Mouse (Mus musculus) megakaryocyte, embryonic 14.5 days (primary cell): ENCODE data around the gene Klhdc8a. TPM values are rescaled to one million over a fixed set of nuclear protein-coding genes. Genes with fewer than 3 reads are reported as not detected.

Source experiments
- H3K27me3 ChIP-seq: replicated peaks from 2 replicates; pipeline ENCODE3; 2012; ENCODE audit warnings: inconsistent platforms
- H3K36me3 ChIP-seq: replicated peaks from 2 replicates; pipeline ENCODE3; 2012; ENCODE audit warnings: low read length, inconsistent platforms, mixed read lengths
- H3K4me1 ChIP-seq: 2 replicates; pipeline ENCODE4 v1.6.1; 2012; ENCODE audit warnings: inconsistent platforms
- H3K4me3 ChIP-seq: replicated peaks from 2 replicates; pipeline ENCODE3; 2012; ENCODE audit warnings: moderate library complexity, mild to moderate bottlenecking, inconsistent platforms
- H3K9me3 ChIP-seq: 2 replicates; pipeline ENCODE4 v1.6.1; 2012; ENCODE audit warnings: inconsistent platforms
- FLI1 ChIP-seq: IDR thresholded peaks from 2 replicates; pipeline ENCODE4 v1.6.1; 2012; ENCODE audit warnings: low read length, inconsistent platforms, mixed read lengths
- GATA1 ChIP-seq: IDR thresholded peaks from 3 replicates; pipeline ENCODE4 v1.6.1; 2012; ENCODE audit warnings: mixed read lengths, low read length, inconsistent platforms, borderline replicate concordance
- polyA plus RNA-seq: library from polyadenylated mRNA; stranded (reverse); fragments of >175 nt; gene quantifications from 2 replicates; pipeline ENCODE4 v1.2.3, GENCODE M21; 2012; ENCODE audit warnings: low replicate concordance; ENCODE audit not compliant: insufficient read depth

Gene Klhdc8a
- polyA plus RNA-seq, 1 experiment = not detected

- TF ChIP-seq GATA1 (no peak), FLI1 (no peak)
- H3K27me3 ChIP-seq = peaks cover 99% of the 10 kb centered on the region
These were observed 2.8 kb downstream of the Klhdc8a start for GRCm38 (mm10) chr1:132301242-132301641.

GRCm38 (mm10) chr1:132302341-132302866, 4.0 kb downstream of the Klhdc8a start:
- peaks cover 98% of the 10 kb centered on the region for H3K27me3 ChIP-seq
- H3K4me1 ChIP-seq = peaks cover 24% of the 10 kb centered on the region
- TF ChIP-seq FLI1 = no peak
- no peak for TF ChIP-seq GATA1
- no peaks in the 10 kb centered on the region for H3K36me3 ChIP-seq
- no peaks in the 10 kb centered on the region for H3K9me3 ChIP-seq
- peak overlapping the region; percentile 44 for H3K4me3 ChIP-seq

More at GRCm38 (mm10) chr1:132301242-132301641, 2.8 kb downstream of the Klhdc8a start:
- no peaks in the 10 kb centered on the region for H3K36me3 ChIP-seq
- peaks cover 24% of the 10 kb centered on the region for H3K4me1 ChIP-seq
- H3K9me3 ChIP-seq = no peaks in the 10 kb centered on the region
- H3K4me3 ChIP-seq = no peak overlapping the region

- H3K27me3 ChIP-seq = peaks cover 98% of the 10 kb centered on the region
- H3K36me3 ChIP-seq = no peaks in the 10 kb centered on the region
- H3K9me3 ChIP-seq = no peaks in the 10 kb centered on the region
- H3K4me3 ChIP-seq = no peak overlapping the region
- TF ChIP-seq FLI1 = no peak
- TF ChIP-seq GATA1 = no peak
- H3K4me1 ChIP-seq = peaks cover 9% of the 10 kb centered on the region
These were observed 6.3 kb downstream of the Klhdc8a start for GRCm38 (mm10) chr1:132304618-132305214.

- Histone ChIP-seq H3K9me3 (no peaks in the 10 kb centered on the region), H3K4me1 (peaks cover 15% of the 10 kb centered on the region), H3K36me3 (no peaks in the 10 kb centered on the region), H3K27me3 (peaks cover 93% of the 10 kb centered on the region), H3K4me3 (no peak overlapping the region)
- TF ChIP-seq GATA1 = no peak
- TF ChIP-seq FLI1 = no peak
These were observed 7.7 kb downstream of the Klhdc8a start for GRCm38 (mm10) chr1:132306160-132306559.

GRCm38 (mm10) chr1:132306808-132307207, 8.4 kb downstream of the Klhdc8a start:
- TF ChIP-seq FLI1 = no peak
- TF ChIP-seq GATA1 = no peak
- Histone ChIP-seq H3K36me3 (no peaks in the 10 kb centered on the region), H3K4me1 (peaks cover 17% of the 10 kb centered on the region), H3K4me3 (no peak overlapping the region), H3K9me3 (no peaks in the 10 kb centered on the region), H3K27me3 (peaks cover 93% of the 10 kb centered on the region)

- Histone ChIP-seq H3K4me1 (peaks cover 28% of the 10 kb centered on the region), H3K36me3 (no peaks in the 10 kb centered on the region), H3K9me3 (no peaks in the 10 kb centered on the region), H3K27me3 (peaks cover 91% of the 10 kb centered on the region), H3K4me3 (no peak overlapping the region)
- TF ChIP-seq GATA1 = no peak
- TF ChIP-seq FLI1 = no peak
These were observed 9.5 kb downstream of the Klhdc8a start for GRCm38 (mm10) chr1:132307962-132308361.

GRCm38 (mm10) chr1:132308674-132309073, 10.2 kb downstream of the Klhdc8a start:
- H3K36me3 ChIP-seq = no peaks in the 10 kb centered on the region
- no peak for TF ChIP-seq GATA1
- no peak for TF ChIP-seq FLI1
- no peak overlapping the region for H3K4me3 ChIP-seq
- no peaks in the 10 kb centered on the region for H3K9me3 ChIP-seq
- H3K4me1 ChIP-seq = peaks cover 35% of the 10 kb centered on the region
- peaks cover 90% of the 10 kb centered on the region for H3K27me3 ChIP-seq

GRCm38 (mm10) chr1:132310754-132311153, 12.3 kb downstream of the Klhdc8a start:
- no peak for TF ChIP-seq GATA1
- TF ChIP-seq FLI1 = no peak
- peaks cover 90% of the 10 kb centered on the region for H3K27me3 ChIP-seq

GRCm38 (mm10) chr1:132311174-132311859, 12.9 kb downstream of the Klhdc8a start:
- H3K9me3 ChIP-seq = no peaks in the 10 kb centered on the region
- peaks cover 47% of the 10 kb centered on the region for H3K4me1 ChIP-seq
- H3K27me3 ChIP-seq = peaks cover 91% of the 10 kb centered on the region
- TF ChIP-seq GATA1 (no peak), FLI1 (no peak)
- H3K36me3 ChIP-seq = no peaks in the 10 kb centered on the region
- H3K4me3 ChIP-seq = no peak overlapping the region

More at GRCm38 (mm10) chr1:132310754-132311153, 12.3 kb downstream of the Klhdc8a start:
- Histone ChIP-seq H3K4me3 (no peak overlapping the region), H3K36me3 (no peaks in the 10 kb centered on the region), H3K4me1 (peaks cover 41% of the 10 kb centered on the region), H3K9me3 (no peaks in the 10 kb centered on the region)

GRCm38 (mm10) chr1:132312043-132312442, 13.6 kb downstream of the Klhdc8a start:
- no peak for TF ChIP-seq FLI1
- TF ChIP-seq GATA1 = no peak
- Histone ChIP-seq H3K27me3 (peaks cover 92% of the 10 kb centered on the region), H3K4me1 (peaks cover 52% of the 10 kb centered on the region), H3K4me3 (no peak overlapping the region), H3K36me3 (no peaks in the 10 kb centered on the region), H3K9me3 (no peaks in the 10 kb centered on the region)
